Mouse (Mus musculus) MEL (cell line): ENCODE results near the gene Capn12. TPM values are rescaled to one million over a fixed set of nuclear protein-coding genes. Genes with fewer than 3 reads are reported as not detected.

ENCODE experiments used
- DNase-seq: peaks from one replicate; pipeline ENCODE4 v3.0.0; 2011; ENCODE audit warnings: low read depth, low spot score
- H3K27ac ChIP-seq: 2 replicates; pipeline ENCODE4 v1.5.1; 2012; ENCODE audit warnings: low read depth, mild to moderate bottlenecking, control low read depth, low read length, moderate library complexity; ENCODE audit not compliant: control insufficient read depth
- H3K27me3 ChIP-seq, 2 experiments: fragments of 150-350 bp in 1 of 2; sonication (generic) in 1 of 2; 2 replicates each; pipeline ENCODE4 v1.6.1; 2012; ENCODE audit warnings: low read length in 2 of 2, mild to moderate bottlenecking in 2 of 2, improper control_type of control experiment in 1 of 2, moderate library complexity in 1 of 2; ENCODE audit not compliant: insufficient read depth in 2 of 2, control insufficient read depth in 1 of 2
- H3K36me3 ChIP-seq, 2 experiments: 2 replicates each; pipeline ENCODE4 v1.6.1; 2012 to 2014; ENCODE audit warnings: low read length in 2 of 2, improper control_type of control experiment in 1 of 2, inconsistent platforms in 1 of 2, mild to moderate bottlenecking in 1 of 2; ENCODE audit not compliant: insufficient read depth in 2 of 2, control insufficient read depth in 1 of 2
- H3K4me1 ChIP-seq, 2 experiments: fragments of 150-350 bp in 1 of 2; sonication (generic) in 1 of 2; 2 replicates each; pipeline ENCODE4 v1.6.1; 2012; ENCODE audit warnings: low read length in 2 of 2, improper control_type of control experiment in 1 of 2, mild to moderate bottlenecking in 1 of 2; ENCODE audit not compliant: insufficient read depth in 2 of 2, control insufficient read depth in 1 of 2
- H3K4me3 ChIP-seq, 2 experiments: fragments of 150-350 bp in 1 of 2; sonication (generic) in 1 of 2; 2 replicates each; pipeline ENCODE4 v1.5.1; 2012; ENCODE audit warnings: low read depth in 2 of 2, low read length in 2 of 2, mild to moderate bottlenecking in 2 of 2, moderate library complexity in 2 of 2, control low read depth in 1 of 2, improper control_type of control experiment in 1 of 2; ENCODE audit not compliant: control insufficient read depth in 1 of 2, insufficient read depth in 1 of 2
- H3K79me2 ChIP-seq: 2 replicates; pipeline ENCODE4 v1.6.1; 2012; ENCODE audit warnings: mild to moderate bottlenecking, low read length, moderate library complexity; ENCODE audit not compliant: control insufficient read depth, poor library complexity, insufficient read depth
- H3K9ac ChIP-seq: 2 replicates; pipeline ENCODE4 v1.6.1; 2012; ENCODE audit warnings: low read depth, mild to moderate bottlenecking, control low read depth, low read length, moderate library complexity; ENCODE audit not compliant: control insufficient read depth, poor library complexity, severe bottlenecking
- H3K9me3 ChIP-seq: fragments of 150-350 bp; sonication (generic); replicated peaks from 2 replicates; pipeline ENCODE4 v1.6.1; 2012; ENCODE audit warnings: mild to moderate bottlenecking, low read length, improper control_type of control experiment, moderate library complexity; ENCODE audit not compliant: insufficient read depth
- CHD1 ChIP-seq: IDR thresholded peaks from 2 replicates; pipeline ENCODE4 v1.6.1; 2012; ENCODE audit warnings: low read depth, mild to moderate bottlenecking, inconsistent platforms, low read length, improper control_type of control experiment
- CHD2 ChIP-seq: IDR thresholded peaks from 2 replicates; pipeline ENCODE4 v1.6.1; 2011; ENCODE audit warnings: low read length, improper control_type of control experiment
- ELF1 ChIP-seq: IDR thresholded peaks from 2 replicates; pipeline ENCODE4 v1.6.1; 2014; ENCODE audit warnings: low read depth, mild to moderate bottlenecking, inconsistent platforms, low read length, improper control_type of control experiment, moderate library complexity
- ETS1 ChIP-seq: IDR thresholded peaks from 2 replicates; pipeline ENCODE4 v1.6.1; 2012; ENCODE audit warnings: low read depth, mild to moderate bottlenecking, inconsistent platforms, low read length, improper control_type of control experiment, moderate library complexity
- GATA1 ChIP-seq: IDR thresholded peaks from 2 replicates; pipeline ENCODE4 v1.6.1; 2011; ENCODE audit warnings: low read depth, low read length, improper control_type of control experiment
- MAZ ChIP-seq: IDR thresholded peaks from 2 replicates; pipeline ENCODE4 v1.6.1; 2012; ENCODE audit warnings: low read depth, mild to moderate bottlenecking, inconsistent platforms, low read length, improper control_type of control experiment
- MEF2A ChIP-seq: IDR thresholded peaks from 2 replicates; pipeline ENCODE4 v1.6.1; 2014; ENCODE audit warnings: low read depth, mild to moderate bottlenecking, inconsistent platforms, low read length, improper control_type of control experiment; ENCODE audit not compliant: poor library complexity, insufficient replicate concordance, severe bottlenecking; ENCODE audit errors: extremely low read depth
- MXI1 ChIP-seq: IDR thresholded peaks from 2 replicates; pipeline ENCODE4 v1.6.1; 2011; ENCODE audit warnings: mild to moderate bottlenecking, low read depth, low read length, improper control_type of control experiment
- MYB ChIP-seq: IDR thresholded peaks from 2 replicates; pipeline ENCODE4 v1.6.1; 2011; ENCODE audit warnings: mild to moderate bottlenecking, low read depth, low read length, improper control_type of control experiment
- MYC ChIP-seq: IDR thresholded peaks from 2 replicates; pipeline ENCODE4 v1.6.1; 2011; ENCODE audit warnings: low read depth, mild to moderate bottlenecking, low read length, improper control_type of control experiment, moderate library complexity
- NELFE ChIP-seq: IDR thresholded peaks from 2 replicates; pipeline ENCODE4 v1.6.1; 2011; ENCODE audit warnings: low read depth, low read length, improper control_type of control experiment
- NRF1 ChIP-seq: IDR thresholded peaks from 2 replicates; pipeline ENCODE4 v1.6.1; 2014; ENCODE audit warnings: low read depth, mild to moderate bottlenecking, inconsistent platforms, low read length, improper control_type of control experiment, moderate library complexity; ENCODE audit not compliant: poor library complexity, insufficient read depth, severe bottlenecking
- POLR2AphosphoS2 ChIP-seq: IDR thresholded peaks from 2 replicates; pipeline ENCODE4 v1.6.1; 2011; ENCODE audit warnings: low read length, improper control_type of control experiment
- POLR2AphosphoS5 ChIP-seq: IDR thresholded peaks from 2 replicates; pipeline ENCODE4 v1.6.1; 2012; ENCODE audit warnings: low read depth, borderline replicate concordance, mild to moderate bottlenecking, inconsistent platforms, low read length, moderate library complexity, mixed read lengths
- RAD21 ChIP-seq: IDR thresholded peaks from 2 replicates; pipeline ENCODE4 v1.6.1; 2011; ENCODE audit warnings: mild to moderate bottlenecking, low read depth, low read length, improper control_type of control experiment
- RCOR1 ChIP-seq: IDR thresholded peaks from 2 replicates; pipeline ENCODE4 v1.6.1; 2012; ENCODE audit warnings: low read depth, mild to moderate bottlenecking, inconsistent platforms, low read length, improper control_type of control experiment
- TCF12 ChIP-seq: IDR thresholded peaks from 2 replicates; pipeline ENCODE4 v1.6.1; 2014; ENCODE audit warnings: low read depth, mild to moderate bottlenecking, inconsistent platforms, low read length, improper control_type of control experiment, moderate library complexity
- UBTF ChIP-seq: IDR thresholded peaks from 2 replicates; pipeline ENCODE4 v1.6.1; 2012; ENCODE audit warnings: low read depth, mild to moderate bottlenecking, inconsistent platforms, low read length, improper control_type of control experiment, moderate library complexity, borderline replicate concordance; ENCODE audit not compliant: insufficient read depth
- USF1 ChIP-seq: IDR thresholded peaks from 2 replicates; pipeline ENCODE4 v1.6.1; 2014; ENCODE audit warnings: low read depth, mild to moderate bottlenecking, inconsistent platforms, low read length, improper control_type of control experiment, moderate library complexity
- ZKSCAN1 ChIP-seq: IDR thresholded peaks from 2 replicates; pipeline ENCODE4 v1.6.1; 2012; ENCODE audit warnings: low read depth, mild to moderate bottlenecking, inconsistent platforms, low read length, improper control_type of control experiment, moderate library complexity
- polyA plus RNA-seq, 2 experiments: library from polyadenylated mRNA; stranded (reverse) in 1 of 2; unstranded in 1 of 2; fragments of >175 nt in 1 of 2; fragments of >200 nt in 1 of 2; gene quantifications; 2 replicates each; pipeline versions ENCODE4 v1.2.1 to v1.2.4; 2012; ENCODE audit warnings: low replicate concordance in 2 of 2, low read depth in 1 of 2; ENCODE audit not compliant: insufficient read length in 2 of 2, insufficient read depth in 1 of 2, missing spikeins in 1 of 2
- total RNA-seq: library from RNA; depleted of rRNA; stranded (reverse); fragments of 300-350 nt; gene quantifications from 2 replicates; pipeline ENCODE4 v1.2.3, GENCODE M21; 2012

Gene Capn12
- total and polyA plus RNA-seq, 3 experiments: 0.19 TPM; not detected in 2

DNA sequence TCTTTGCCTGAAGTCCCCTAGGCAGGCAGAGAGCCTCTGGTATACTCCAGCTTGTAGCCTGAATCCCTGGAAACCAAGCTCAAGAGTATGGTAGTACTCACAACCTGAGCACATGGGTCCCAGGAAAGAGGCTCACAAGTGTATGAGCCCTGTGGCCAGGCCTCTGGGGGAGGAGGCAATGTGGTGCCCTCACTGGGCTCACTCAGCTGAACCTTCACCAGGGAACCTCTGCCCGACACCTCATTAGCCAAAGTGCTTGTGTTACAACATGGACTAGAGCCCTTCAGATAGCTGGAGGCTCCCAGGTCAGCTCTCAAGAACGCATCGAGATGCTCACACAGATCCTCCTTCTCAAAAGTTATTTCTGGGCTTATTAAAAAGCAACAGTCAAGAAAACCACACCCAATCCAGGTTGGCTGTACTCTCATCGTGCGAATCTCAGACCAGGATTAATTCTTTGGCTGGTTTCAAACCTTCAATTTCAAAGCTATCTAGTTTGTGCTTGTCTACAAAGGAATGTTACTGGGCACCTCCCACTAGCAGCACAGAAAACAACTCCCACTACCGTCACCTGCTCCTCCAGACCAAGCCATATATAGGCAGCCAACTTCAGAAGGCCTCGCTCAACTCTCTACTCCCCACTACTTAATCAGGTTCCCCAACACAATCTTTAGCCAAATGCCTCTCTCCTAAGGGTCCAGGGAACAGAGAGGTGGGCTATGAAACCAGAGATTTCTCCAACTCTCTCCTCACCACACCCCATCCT lies 58.4 kb downstream of the Capn12 start:
- H3K9me3 ChIP-seq: no peaks in the 10 kb centered on the region
- H3K27me3 ChIP-seq: no peaks in the 10 kb centered on the region
- TF ChIP-seq POLR2AphosphoS5: no peak
- TF ChIP-seq UBTF: no peak
- TF ChIP-seq MXI1: no peak
- no peak overlapping the region for H3K4me3 ChIP-seq
- H3K79me2 ChIP-seq: peaks cover 50% of the 10 kb centered on the region
- H3K27ac ChIP-seq: no peak overlapping the region
- H3K4me1 ChIP-seq: no peaks in the 10 kb centered on the region
- DNase-seq: no peak
- no peak overlapping the region for H3K9ac ChIP-seq
- H3K36me3 ChIP-seq: peaks cover 0 to 6% of the 10 kb centered on the region in 2 experiments; a peak in 2 of 4 replicates

DNA sequence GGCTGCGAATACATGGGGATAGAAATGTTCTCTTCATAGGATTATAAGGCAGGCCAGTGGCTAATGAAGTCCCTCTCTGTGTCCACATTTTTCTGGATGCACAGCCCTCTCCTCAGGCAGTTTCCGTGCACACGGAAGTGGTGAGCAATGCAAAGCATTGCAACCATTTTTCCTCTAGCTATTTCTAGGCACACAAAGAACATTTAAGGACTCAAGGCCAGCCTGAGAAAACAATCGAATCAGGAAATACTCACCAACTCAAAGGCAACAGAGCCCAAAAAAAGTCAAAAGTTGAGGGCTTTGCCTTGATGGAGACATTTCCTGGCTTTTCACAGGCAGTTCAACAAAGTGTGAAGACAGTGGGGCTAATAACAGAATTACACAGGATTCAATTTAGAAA lies 59.9 kb downstream of the Capn12 start:
- H3K4me3 ChIP-seq: no peak overlapping the region
- no peak overlapping the region for H3K27ac ChIP-seq
- TF ChIP-seq MXI1 (no peak), MYC (no peak), GATA1 (no peak), MYB (no peak), CHD1 (no peak), UBTF (no peak), NRF1 (no peak), TCF12 (no peak), USF1 (no peak), ETS1 (no peak), NELFE (no peak), POLR2AphosphoS5 (no peak), MEF2A (no peak), CHD2 (no peak), RCOR1 (no peak), POLR2AphosphoS2 (no peak), RAD21 (no peak), MAZ (no peak), ELF1 (no peak), ZKSCAN1 (no peak)

More for the DNA sequence above, 59.9 kb downstream of the Capn12 start:
- Histone ChIP-seq H3K36me3 (peaks cover 0 to 3% of the 10 kb centered on the region in 2 experiments; a peak in 1 of 4 replicates), H3K9me3 (no peaks in the 10 kb centered on the region), H3K79me2 (peaks cover 47% of the 10 kb centered on the region), H3K4me1 (no peaks in the 10 kb centered on the region), H3K27me3 (no peaks in the 10 kb centered on the region), H3K9ac (no peak overlapping the region)
- no peak for DNase-seq
